Mouse (Mus musculus): ENCODE data around the gene Adi1. TPM values are rescaled to one million over a fixed set of nuclear protein-coding genes. Genes with fewer than 3 reads are reported as not detected.

The Adi1 gene
- polyA plus RNA-seq (2014; fragmentation: Illumina TruSeq; extraction: RNeasy Lipid Tissue Mini Kit (QIAGEN cat#74804); ENCODE audit: low read depth, low replicate concordance) = 14.9 TPM

GRCm38 (mm10) chr12:28675121-28675924 lies at the start of gene Adi1:
Gene Adi1, plus strand, starts transcription at chr12:28675231.

GRCm38 (mm10) chr12:28635535-28636476 lies 39.2 kb upstream of the Adi1 start, which contains the start of gene Rps7:
Gene Rps7, minus strand, starts transcription at chr12:28635953.

GRCm38 (mm10) chr12:28649141-28650110 lies 25.6 kb upstream of the Adi1 start, which contains the start of gene Rnaseh1:
Gene Rnaseh1, plus strand, starts transcription at chr12:28649602.

Other genes with a start within 250 kb of the Adi1 start
- 86.6 TPM for gene Dcdc2c, start 122.8 kb upstream of the Adi1 start, polyA plus RNA-seq (2014; fragmentation: Illumina TruSeq; extraction: RNeasy Lipid Tissue Mini Kit (QIAGEN cat#74804); ENCODE audit: low read depth, low replicate concordance)
- gene Allc, start 92.7 kb upstream of the Adi1 start, polyA plus RNA-seq (2014; fragmentation: Illumina TruSeq; extraction: RNeasy Lipid Tissue Mini Kit (QIAGEN cat#74804); ENCODE audit: low read depth, low replicate concordance) = 468 TPM
- gene Colec11, start 51.9 kb upstream of the Adi1 start, polyA plus RNA-seq (2014; fragmentation: Illumina TruSeq; extraction: RNeasy Lipid Tissue Mini Kit (QIAGEN cat#74804); ENCODE audit: low read depth, low replicate concordance) = 0.24 TPM
- 532 TPM for gene Rps7, start 39.3 kb upstream of the Adi1 start, polyA plus RNA-seq (2014; fragmentation: Illumina TruSeq; extraction: RNeasy Lipid Tissue Mini Kit (QIAGEN cat#74804); ENCODE audit: low read depth, low replicate concordance)
- 1.9 TPM for gene Rnaseh1, start 25.6 kb upstream of the Adi1 start, polyA plus RNA-seq (2014; fragmentation: Illumina TruSeq; extraction: RNeasy Lipid Tissue Mini Kit (QIAGEN cat#74804); ENCODE audit: low read depth, low replicate concordance)
- gene Trappc12, start 75.2 kb downstream of the Adi1 start, polyA plus RNA-seq (2014; fragmentation: Illumina TruSeq; extraction: RNeasy Lipid Tissue Mini Kit (QIAGEN cat#74804); ENCODE audit: low read depth, low replicate concordance) = 13.0 TPM
- 8.0 TPM for gene Eipr1, start 76.6 kb downstream of the Adi1 start, polyA plus RNA-seq (2014; fragmentation: Illumina TruSeq; extraction: RNeasy Lipid Tissue Mini Kit (QIAGEN cat#74804); ENCODE audit: low read depth, low replicate concordance)